Mouse (Mus musculus): ENCODE results near the gene Gm8300. TPM values are rescaled to one million over a fixed set of nuclear protein-coding genes. Genes with fewer than 3 reads are reported as not detected.
"Not testable (repeated sequence)": the region's sequence is repeated elsewhere in the genome, so short reads cannot be mapped to it uniquely, and the experiment has no call there.

Gene Gm8300
- total and polyA plus RNA-seq, 3 experiments = not detected

- Histone ChIP-seq H3K4me3 (no peak overlapping the region), H3K9ac (ENCODE audit: low read depth, low read length) (no peak overlapping the region), H3K36me3 (ENCODE audit: control insufficient read depth, insufficient read depth, low read length) (peaks cover 10% of the 10 kb centered on the region), H3K27ac (no peak overlapping the region), H3K4me1 (ENCODE audit: control insufficient read depth, insufficient read depth, low read length) (peaks cover 4% of the 10 kb centered on the region), H3K27me3 (ENCODE audit: control insufficient read depth, insufficient read depth, low read length) (no peaks in the 10 kb centered on the region), H3K79me2 (replicated peaks; ENCODE audit: control insufficient read depth, insufficient read depth, low read length) (peaks cover 5% of the 10 kb centered on the region)
- intact Hi-C loops (cut with DNase I) = no loop called here
- 63% methylated on average over 3 of the region's 3 CpGs for WGBS
- TF ChIP-seq CTCF (IDR thresholded peaks at IDR 0.05) = no peak
- TF ChIP-seq POLR2A (IDR thresholded peaks at IDR 0.05; ENCODE audit: insufficient read depth, low read depth, low read length) = no peak
- TF ChIP-seq EP300 (IDR thresholded peaks at IDR 0.05; ENCODE audit: insufficient read depth, low read depth, low read length) = no peak
- DNase-seq = no peak
Measured at GRCm38 (mm10) chr12:87474756-87475155, 39.4 kb upstream of the Gm8300 start.

GRCm38 (mm10) chr12:87482482-87482881, 31.6 kb upstream of the Gm8300 start:
- H3K4me3 ChIP-seq; H3K27me3 ChIP-seq (ENCODE audit: control insufficient read depth, insufficient read depth, low read length); DNase-seq; H3K27ac ChIP-seq; H3K4me1 ChIP-seq (ENCODE audit: control insufficient read depth, insufficient read depth, low read length); H3K9ac ChIP-seq (ENCODE audit: low read depth, low read length); H3K36me3 ChIP-seq (ENCODE audit: control insufficient read depth, insufficient read depth, low read length); intact Hi-C loops (cut with DNase I); H3K79me2 ChIP-seq (replicated peaks; ENCODE audit: control insufficient read depth, insufficient read depth, low read length): not testable (repeated sequence)
- WGBS = 84% methylated on average over 5 of the region's 5 CpGs

DNA sequence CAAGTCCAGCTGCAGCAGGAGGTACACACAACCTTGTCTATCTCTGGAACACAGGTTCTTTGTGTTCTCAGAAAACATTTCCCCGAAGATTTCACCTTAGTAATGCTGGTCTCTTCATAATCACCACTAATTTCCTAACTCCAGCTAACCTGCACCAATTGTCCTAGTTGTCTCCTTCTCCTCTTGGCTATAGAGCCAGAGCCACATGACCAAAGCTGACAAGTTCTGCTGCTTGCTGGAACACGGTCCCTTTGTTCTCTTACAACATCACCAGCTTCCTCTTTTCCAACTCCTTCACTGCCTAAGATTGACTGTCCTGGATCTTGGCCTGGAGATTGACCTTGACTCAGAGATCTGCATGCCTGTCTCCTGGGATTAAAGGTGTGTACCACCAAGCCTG, 25.4 kb upstream of the Gm8300 start:
- DNase-seq; H3K27me3 ChIP-seq (ENCODE audit: control insufficient read depth, insufficient read depth, low read length); H3K79me2 ChIP-seq (replicated peaks; ENCODE audit: control insufficient read depth, insufficient read depth, low read length); H3K9ac ChIP-seq (ENCODE audit: low read depth, low read length); H3K4me1 ChIP-seq (ENCODE audit: control insufficient read depth, insufficient read depth, low read length); H3K27ac ChIP-seq; intact Hi-C loops (cut with DNase I); H3K36me3 ChIP-seq (ENCODE audit: control insufficient read depth, insufficient read depth, low read length); H3K4me3 ChIP-seq: not testable (repeated sequence)
- 45% methylated on average over 2 of the region's 2 CpGs for WGBS

DNA sequence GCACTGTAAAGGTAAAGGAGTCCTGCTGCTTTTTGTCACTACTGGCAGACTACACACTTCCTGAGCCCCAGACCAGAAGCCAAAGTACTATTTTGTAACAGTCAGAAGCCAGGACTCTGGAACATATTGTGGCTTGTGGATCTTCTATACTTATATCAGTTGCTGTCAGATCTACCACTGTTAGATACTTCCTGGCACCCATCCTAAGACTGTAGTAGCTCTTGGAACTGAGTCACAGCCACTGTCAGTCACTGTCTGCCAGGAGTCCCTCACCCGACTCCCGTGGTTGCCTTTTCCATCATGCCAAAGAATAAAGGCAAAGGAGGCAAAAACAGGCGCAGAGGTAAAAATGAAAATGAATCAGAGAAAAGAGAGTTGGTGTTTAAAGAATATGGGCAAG, 19.7 kb upstream of the Gm8300 start, which contains the start of gene Gm5788:
Gene Gm5788 (plus strand): TSS at position 301 of the 400 bp plus-strand sequence.
- 80% methylated on average over 3 of the region's 3 CpGs for WGBS
- H3K36me3 ChIP-seq (ENCODE audit: control insufficient read depth, insufficient read depth, low read length); H3K27ac ChIP-seq; H3K4me1 ChIP-seq (ENCODE audit: control insufficient read depth, insufficient read depth, low read length); H3K9ac ChIP-seq (ENCODE audit: low read depth, low read length); intact Hi-C loops (cut with DNase I); DNase-seq; H3K79me2 ChIP-seq (replicated peaks; ENCODE audit: control insufficient read depth, insufficient read depth, low read length); H3K27me3 ChIP-seq (ENCODE audit: control insufficient read depth, insufficient read depth, low read length); H3K4me3 ChIP-seq: not testable (repeated sequence)

- H3K9ac ChIP-seq (ENCODE audit: low read depth, low read length); DNase-seq; intact Hi-C loops (cut with DNase I); H3K27me3 ChIP-seq (ENCODE audit: control insufficient read depth, insufficient read depth, low read length); H3K36me3 ChIP-seq (ENCODE audit: control insufficient read depth, insufficient read depth, low read length); H3K4me1 ChIP-seq (ENCODE audit: control insufficient read depth, insufficient read depth, low read length); H3K27ac ChIP-seq; H3K4me3 ChIP-seq; H3K79me2 ChIP-seq (replicated peaks; ENCODE audit: control insufficient read depth, insufficient read depth, low read length): not testable (repeated sequence)
- 51% methylated on average over 3 of the region's 3 CpGs for WGBS
Measured at GRCm38 (mm10) chr12:87519616-87520015, 5.5 kb downstream of the Gm8300 start.

- no peak overlapping the region for H3K9ac ChIP-seq (ENCODE audit: low read depth, low read length)
- no peak overlapping the region for H3K27ac ChIP-seq
- no peaks in the 10 kb centered on the region for H3K27me3 ChIP-seq (ENCODE audit: control insufficient read depth, insufficient read depth, low read length)
- WGBS = 75% methylated on average over 3 of the region's 3 CpGs
- H3K79me2 ChIP-seq (replicated peaks; ENCODE audit: control insufficient read depth, insufficient read depth, low read length) = no peaks in the 10 kb centered on the region
- H3K4me3 ChIP-seq = no peak overlapping the region
- TF ChIP-seq CTCF (IDR thresholded peaks at IDR 0.05) (no peak), EP300 (IDR thresholded peaks at IDR 0.05; ENCODE audit: insufficient read depth, low read depth, low read length) (no peak), POLR2A (IDR thresholded peaks at IDR 0.05; ENCODE audit: insufficient read depth, low read depth, low read length) (no peak)
- H3K36me3 ChIP-seq (ENCODE audit: control insufficient read depth, insufficient read depth, low read length) = no peaks in the 10 kb centered on the region
- H3K4me1 ChIP-seq (ENCODE audit: control insufficient read depth, insufficient read depth, low read length) = no peaks in the 10 kb centered on the region
- no peak for DNase-seq
- intact Hi-C loops (cut with DNase I) = no loop called here
Measured at GRCm38 (mm10) chr12:87543927-87544326, 29.8 kb downstream of the Gm8300 start.

DNA sequence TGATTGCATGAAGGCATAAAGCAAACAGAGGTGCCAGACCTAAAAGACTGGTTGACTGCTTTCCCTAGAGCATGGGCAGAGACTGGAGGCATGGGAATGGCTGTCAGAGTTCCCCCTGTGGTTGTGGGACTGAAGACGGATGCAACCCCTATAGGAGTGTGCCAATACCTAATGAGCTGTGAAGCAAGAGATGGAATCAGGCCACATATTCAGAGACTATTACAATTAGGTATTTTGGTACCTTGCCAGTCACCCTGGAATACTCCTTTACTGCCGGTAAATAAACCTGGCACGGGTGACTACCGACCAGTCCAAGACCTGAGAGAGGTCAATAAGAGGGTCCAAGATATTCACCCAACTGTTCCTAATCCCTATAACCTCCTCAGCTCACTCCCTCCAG, 36.5 kb downstream of the Gm8300 start:
- H3K4me1 ChIP-seq (ENCODE audit: control insufficient read depth, insufficient read depth, low read length); H3K9ac ChIP-seq (ENCODE audit: low read depth, low read length); H3K79me2 ChIP-seq (replicated peaks; ENCODE audit: control insufficient read depth, insufficient read depth, low read length); H3K4me3 ChIP-seq; H3K27ac ChIP-seq; DNase-seq; intact Hi-C loops (cut with DNase I); H3K36me3 ChIP-seq (ENCODE audit: control insufficient read depth, insufficient read depth, low read length); H3K27me3 ChIP-seq (ENCODE audit: control insufficient read depth, insufficient read depth, low read length): not testable (repeated sequence)
- 86% methylated on average over 4 of the region's 4 CpGs for WGBS

Other genes starting within 250 kb of the Gm8300 start
- 10 to 100 TPM; 23.2 to 25.5 TPM for gene Vipas39, start 248.1 kb upstream of the Gm8300 start, total RNA-seq (2021)
- gene Vipas39, start 248.1 kb upstream of the Gm8300 start, polyA plus RNA-seq (2012; rRNA removed) = 23.3 and 39.7 TPM in 2 replicates
- 100 to 1,000 TPM; 138 to 153 TPM for gene Ahsa1, start 247.8 kb upstream of the Gm8300 start, total RNA-seq (2021)
- gene Ahsa1, start 247.8 kb upstream of the Gm8300 start, polyA plus RNA-seq (2012; rRNA removed) = 74.5 and 85.8 TPM in 2 replicates
- gene Ism2, start 214.6 kb upstream of the Gm8300 start, total RNA-seq (2021) = not detected
- gene Ism2, start 214.6 kb upstream of the Gm8300 start, polyA plus RNA-seq (2012; rRNA removed) = 0.09 and 0.18 TPM in 2 replicates
- gene Sptlc2, start 126.0 kb upstream of the Gm8300 start, total RNA-seq (2021) = 10 to 100 TPM; 21.1 to 23.1 TPM
- gene Sptlc2, start 126.0 kb upstream of the Gm8300 start, polyA plus RNA-seq (2012; rRNA removed) = 5.0 and 9.8 TPM in 2 replicates
- 100 to 1,000 TPM; 169 to 173 TPM for gene Slirp, start 70.4 kb upstream of the Gm8300 start, total RNA-seq (2021)
- 32.1 and 49.0 TPM in 2 replicates for gene Slirp, start 70.4 kb upstream of the Gm8300 start, polyA plus RNA-seq (2012; rRNA removed)
- gene Alkbh1, start 70.3 kb upstream of the Gm8300 start, total RNA-seq (2021) = 10 to 100 TPM in 1 of 2 experiments, 1 to 10 TPM in 1; 9.6 to 11.5 TPM
- gene Alkbh1, start 70.3 kb upstream of the Gm8300 start, polyA plus RNA-seq (2012; rRNA removed) = 7.6 and 11.9 TPM in 2 replicates
- gene Snw1, start 42.0 kb upstream of the Gm8300 start, total RNA-seq (2021) = 10 to 100 TPM; 42.3 to 46.1 TPM
- gene Snw1, start 42.0 kb upstream of the Gm8300 start, polyA plus RNA-seq (2012; rRNA removed) = 8.5 and 15.6 TPM in 2 replicates
- gene Gm5788, start 19.6 kb upstream of the Gm8300 start, total RNA-seq (2021) = not detected
- gene Gm5788, start 19.6 kb upstream of the Gm8300 start, polyA plus RNA-seq (2012; rRNA removed) = not detected in 2 replicates
- not detected for gene Oog1, start 88.4 kb downstream of the Gm8300 start, total RNA-seq (2021)
- not detected in 2 replicates for gene Oog1, start 88.4 kb downstream of the Gm8300 start, polyA plus RNA-seq (2012; rRNA removed)
- gene Gm4027, start 104.6 kb downstream of the Gm8300 start, total RNA-seq (2021) = not detected
- gene Gm4027, start 104.6 kb downstream of the Gm8300 start, polyA plus RNA-seq (2012; rRNA removed) = not detected in 2 replicates
- not detected for gene Gm16381, start 130.3 kb downstream of the Gm8300 start, total RNA-seq (2021)
- gene Gm16381, start 130.3 kb downstream of the Gm8300 start, polyA plus RNA-seq (2012; rRNA removed) = not detected in 2 replicates